ENCODE assay signal across 8 mouse cellular contexts in the genomic region with DNA sequence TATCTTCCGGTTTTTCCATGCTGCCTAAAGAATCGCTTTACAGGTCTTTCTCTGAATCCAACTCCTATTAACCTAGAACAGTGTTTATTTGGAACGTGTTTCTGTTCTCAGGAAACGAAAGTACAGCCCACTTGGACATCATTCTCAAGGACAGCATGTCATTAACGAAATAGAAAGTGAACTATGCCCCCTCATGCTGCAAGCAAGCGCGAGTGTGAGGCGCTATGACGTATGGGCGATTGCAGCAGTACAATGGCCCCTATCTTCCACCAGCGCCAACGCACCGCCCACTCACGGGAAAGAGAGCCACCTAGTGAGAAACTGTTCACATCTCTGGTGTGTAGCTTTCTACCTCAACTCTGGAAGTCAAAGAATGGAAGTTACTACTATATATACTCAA. TPM values are rescaled to one million over a fixed set of nuclear protein-coding genes. Genes with fewer than 3 reads are reported as not detected.
DNase-seq lines count a peak whose midpoint lies in the region; ATAC-seq lines count a peak whose summit lies in the region.

No protein-coding gene starts in this region.

- H3K27ac ChIP-seq in hindbrain, embryonic 14.5 days: peak overlapping the region; percentile 100

- peak overlapping the region; percentile 90 for H3K4me3 ChIP-seq in hindbrain, embryonic 14.5 days (replicated peaks; ENCODE audit: low read length)

- peak overlapping the region; percentile 74; the same call in 1 of the 2 replicates for H3K9ac ChIP-seq in hindbrain, embryonic 14.5 days

- 0 out of 2 replicates have a peak, but pooled peaks cover 3% of the 10 kb centered on the region for H3K36me3 ChIP-seq in hindbrain, embryonic 14.5 days (replicated peaks; ENCODE audit: control insufficient read depth, insufficient read depth)

- no peaks in the 10 kb centered on the region for H3K9me3 ChIP-seq in hindbrain, embryonic 14.5 days (ENCODE audit: control insufficient read depth, low read length)

- ATAC-seq in hindbrain, embryonic 14.5 days (ENCODE audit: low FRiP score): peak; percentile 36; the same call in 1 of the 2 replicates

- WGBS in hindbrain, embryonic 14.5 days: under 1% methylated on average over 14 of the region's 14 CpGs

- peak; percentile 90 for DNase-seq in R1 (ENCODE audit: low read depth, low spot score)
- peak; percentile 74 to 84 for DNase-seq in cerebellum, postnatal 25 days
- DNase-seq in frontal cortex, postnatal 25 days (ENCODE audit: low spot score in 2 of 2): peak; percentile 48 to 71
- peak; percentile 86 for DNase-seq in hindbrain, embryonic 14.5 days (ENCODE audit: low spot score)
- DNase-seq in layer of hippocampus, postnatal 25 days (ENCODE audit: extremely low spot score in 1 of 2, low spot score in 1 of 2): peak; percentile 49 to 61
- DNase-seq in lung, postnatal 14 days: peak; percentile 86
- peak; percentile 71 for DNase-seq in ovary, postnatal 36 days (ENCODE audit: low spot score)
- DNase-seq in thymus, postnatal 14 days: peak; percentile 89

- H3K4me1 ChIP-seq in hindbrain, embryonic 14.5 days (replicated peaks; ENCODE audit: control insufficient read depth, insufficient read depth, low read length): peaks cover 15% of the 10 kb centered on the region

- H3K4me2 ChIP-seq in hindbrain, embryonic 14.5 days (replicated peaks): peak overlapping the region; percentile 99

- H3K27me3 ChIP-seq in hindbrain, embryonic 14.5 days (ENCODE audit: control insufficient read depth, insufficient read depth, low read length): no peaks in the 10 kb centered on the region

RNA-seq across cellular contexts. Expression of gene Smg7, which starts 2.0 kb away (rescaled TPM):
- polyA plus RNA-seq in hindbrain, embryonic 14.5 days (2014; fragmentation: Nextera tagmentation; extraction: Ambion mirVana): 39.1 and 43.8 TPM in 2 replicates
- total RNA-seq in layer of hippocampus, postnatal 25 days (2021): 10 to 100 TPM; 89.5 to 92.0 TPM

RNA-seq across cellular contexts. Expression of gene Nmnat2, which starts 50.3 kb away (rescaled TPM):
- polyA plus RNA-seq in hindbrain, embryonic 14.5 days (2014; fragmentation: Nextera tagmentation; extraction: Ambion mirVana): 81.6 and 84.7 TPM in 2 replicates
- total RNA-seq in layer of hippocampus, postnatal 25 days (2021): 100 to 1,000 TPM; 124 to 128 TPM

Comparison
In these comparisons a context has a peak if more than half of its experiments do, and no peak if none do; other contexts are left out.
1. Peak in every context shown above with its lines: DNase-seq, ATAC-seq, H3K4me3 ChIP-seq and H3K27ac ChIP-seq.